Mouse (Mus musculus) neural tube, embryonic 13.5 days (tissue): Measurements from ENCODE around the gene Ogt. TPM values are rescaled to one million over a fixed set of nuclear protein-coding genes. Genes with fewer than 3 reads are reported as not detected.

Experiments
- ATAC-seq: fragments of 200-750 bp; cut with Nextera tagmentation; 2 replicates; pipeline ENCODE4 v1.8.0; 2017; ENCODE audit warnings: low read depth, mild to moderate bottlenecking, moderate TSS enrichment, moderate library complexity
- H3K27ac ChIP-seq: fragments of 300-500 bp; sonication (generic); replicated peaks from 2 replicates; pipeline ENCODE4 v1.5.1; 2015; ENCODE audit warnings: moderate library complexity, mild to moderate bottlenecking, inconsistent platforms
- H3K27me3 ChIP-seq: fragments of 300-500 bp; sonication (generic); 2 replicates; pipeline ENCODE4 v1.6.1; 2015; ENCODE audit warnings: mild to moderate bottlenecking, inconsistent platforms
- H3K36me3 ChIP-seq: fragments of 300-500 bp; sonication (generic); 2 replicates; pipeline ENCODE4 v1.6.1; 2015; ENCODE audit warnings: mild to moderate bottlenecking, inconsistent platforms
- H3K4me1 ChIP-seq: fragments of 300-500 bp; sonication (generic); replicated peaks from 2 replicates; pipeline ENCODE4 v1.6.1; 2015; ENCODE audit warnings: inconsistent platforms
- H3K4me2 ChIP-seq: fragments of 300-500 bp; sonication (generic); 2 replicates; pipeline ENCODE4 v1.6.1; 2015; ENCODE audit warnings: inconsistent platforms, mild to moderate bottlenecking, moderate library complexity
- H3K4me3 ChIP-seq: fragments of 300-500 bp; sonication (generic); 2 replicates; pipeline ENCODE4 v1.5.1; 2015; ENCODE audit warnings: mild to moderate bottlenecking, inconsistent platforms
- H3K9ac ChIP-seq: fragments of 300-500 bp; sonication (generic); 2 replicates; pipeline ENCODE4 v1.6.1; 2015; ENCODE audit warnings: moderate library complexity, mild to moderate bottlenecking, inconsistent platforms
- H3K9me3 ChIP-seq: fragments of 300-500 bp; sonication (generic); 2 replicates; pipeline ENCODE4 v1.6.1; 2016; ENCODE audit warnings: inconsistent platforms
- whole genome bisulfite sequencing: fragments of 180-500 bp; shearing (Covaris S2); methylation state at CpG from one replicate; pipeline ENCODE4 v1.1.7; 2015; 5-methylcytosine and 5-hydroxymethylcytosine counted together
- polyA plus RNA-seq: library from polyadenylated mRNA; unstranded; fragments of >200 nt; fragmentation: Nextera tagmentation; extraction: Ambion mirVana; gene quantifications from 2 replicates; pipeline ENCODE4 v1.2.1, GENCODE M21; 2015

The Ogt gene
- 180 and 215 TPM in 2 replicates for polyA plus RNA-seq

GRCm38 (mm10) chrX:101639741-101640166 is at the start of gene Ogt:
Ogt (plus strand) TSS chrX:101640060.
- H3K9ac ChIP-seq, result peak within 1 kb of the TSS; percentile 88

GRCm38 (mm10) chrX:101616183-101616582 is 23.7 kb upstream of the Ogt start:
- 85% methylated on average over 3 of the region's 3 CpGs for WGBS
- no peaks in the 10 kb centered on the region for H3K9me3 ChIP-seq
- no peak overlapping the region for H3K27ac ChIP-seq
- no peak overlapping the region for H3K4me3 ChIP-seq
- peaks cover 4% of the 10 kb centered on the region; the same call in 1 of the 2 replicates for H3K27me3 ChIP-seq
- H3K36me3 ChIP-seq, result no peaks in the 10 kb centered on the region
- no peak overlapping the region for H3K4me2 ChIP-seq
- H3K9ac ChIP-seq, result no peak overlapping the region
- no peak for ATAC-seq
- H3K4me1 ChIP-seq, result no peaks in the 10 kb centered on the region

More at GRCm38 (mm10) chrX:101639741-101640166, at the start of gene Ogt:
- Histone ChIP-seq H3K27ac (peak within 1 kb of the TSS; percentile 91), H3K9me3 (no peaks in the 10 kb centered on the region), H3K36me3 (peaks cover 2% of the 10 kb centered on the region; the same call in 1 of the 2 replicates), H3K4me3 (peak within 1 kb of the TSS; percentile 70), H3K4me1 (peaks cover 10% of the 10 kb centered on the region), H3K4me2 (peak within 1 kb of the TSS; percentile 67), H3K27me3 (peaks cover 22% of the 10 kb centered on the region)
- peak; percentile 94 for ATAC-seq
- 19% methylated on average over 23 of the region's 24 CpGs for WGBS

- no peak overlapping the region for H3K4me2 ChIP-seq
- H3K9me3 ChIP-seq, result no peaks in the 10 kb centered on the region
- no peaks in the 10 kb centered on the region for H3K27me3 ChIP-seq
- H3K4me3 ChIP-seq, result no peak overlapping the region
- H3K4me1 ChIP-seq, result no peaks in the 10 kb centered on the region
- no peak for ATAC-seq
- H3K9ac ChIP-seq, result no peak overlapping the region
- no peaks in the 10 kb centered on the region for H3K36me3 ChIP-seq
- 84% methylated on average over 10 of the region's 10 CpGs for WGBS
- H3K27ac ChIP-seq, result no peak overlapping the region
These were observed 22.0 kb upstream of the Ogt start for GRCm38 (mm10) chrX:101617889-101618288.

GRCm38 (mm10) chrX:101620317-101620716 is 19.5 kb upstream of the Ogt start:
- Histone ChIP-seq H3K27ac (0 out of 2 replicates have a peak overlapping the region, but pooled peaks have one; percentile 42), H3K4me2 (no peak overlapping the region), H3K4me3 (no peak overlapping the region), H3K27me3 (no peaks in the 10 kb centered on the region), H3K4me1 (no peaks in the 10 kb centered on the region), H3K9me3 (no peaks in the 10 kb centered on the region), H3K36me3 (no peaks in the 10 kb centered on the region), H3K9ac (no peak overlapping the region)
- ATAC-seq, result peak; percentile 65
- WGBS, result 52% methylated on average over 6 of the region's 6 CpGs

GRCm38 (mm10) chrX:101622539-101622938 is 17.3 kb upstream of the Ogt start:
- H3K4me2 ChIP-seq, result no peak overlapping the region
- H3K27ac ChIP-seq, result no peak overlapping the region
- 55% methylated on average over 3 of the region's 3 CpGs for WGBS
- no peaks in the 10 kb centered on the region for H3K27me3 ChIP-seq
- no peaks in the 10 kb centered on the region for H3K9me3 ChIP-seq
- no peaks in the 10 kb centered on the region for H3K4me1 ChIP-seq
- no peak overlapping the region for H3K9ac ChIP-seq
- ATAC-seq, result no peak
- no peak overlapping the region for H3K4me3 ChIP-seq
- H3K36me3 ChIP-seq, result no peaks in the 10 kb centered on the region

- H3K36me3 ChIP-seq, result no peaks in the 10 kb centered on the region
- H3K4me1 ChIP-seq, result no peaks in the 10 kb centered on the region
- no peaks in the 10 kb centered on the region for H3K9me3 ChIP-seq
- no peak overlapping the region for H3K4me2 ChIP-seq
- 33% methylated on average over 7 of the region's 9 CpGs for WGBS
- H3K4me3 ChIP-seq, result no peak overlapping the region
- no peak for ATAC-seq
- no peak overlapping the region for H3K9ac ChIP-seq
- peaks cover 22% of the 10 kb centered on the region for H3K27me3 ChIP-seq
- H3K27ac ChIP-seq, result no peak overlapping the region
These were observed 2.9 kb upstream of the Ogt start for GRCm38 (mm10) chrX:101636821-101637525.

- peaks cover 22% of the 10 kb centered on the region for H3K27me3 ChIP-seq
- H3K4me3 ChIP-seq, result no peak overlapping the region
- peak overlapping the region; percentile 55 for H3K4me2 ChIP-seq
- WGBS, result 19% methylated on average over 3 of the region's 3 CpGs
- H3K27ac ChIP-seq, result 0 out of 2 replicates have a peak overlapping the region, but pooled peaks have one; percentile 9
- no peak for ATAC-seq
- H3K36me3 ChIP-seq, result peaks cover under 1% of the 10 kb centered on the region; the same call in 1 of the 2 replicates
- no peak overlapping the region for H3K9ac ChIP-seq
- H3K4me1 ChIP-seq, result peaks cover 8% of the 10 kb centered on the region
- H3K9me3 ChIP-seq, result no peaks in the 10 kb centered on the region
These were observed 1.0 kb upstream of the Ogt start for GRCm38 (mm10) chrX:101638856-101639255.

GRCm38 (mm10) chrX:101639306-101639705 is 554 bp upstream of the Ogt start:
- Histone ChIP-seq H3K4me2 (peak overlapping the region; percentile 55), H3K27ac (0 out of 2 replicates have a peak overlapping the region, but pooled peaks have one; percentile 9), H3K4me1 (peaks cover 10% of the 10 kb centered on the region), H3K9me3 (no peaks in the 10 kb centered on the region), H3K27me3 (peaks cover 22% of the 10 kb centered on the region), H3K4me3 (peak overlapping the region; percentile 70), H3K36me3 (peaks cover 2% of the 10 kb centered on the region; the same call in 1 of the 2 replicates), H3K9ac (0 out of 2 replicates have a peak overlapping the region, but pooled peaks have one; percentile 22)
- 0 out of 2 replicates have a peak, but pooled peaks have one; percentile 6 for ATAC-seq
- 19% methylated on average over 13 of the region's 13 CpGs for WGBS

GRCm38 (mm10) chrX:101640194-101641160 is 617 bp downstream of the Ogt start:
- Histone ChIP-seq H3K9me3 (no peaks in the 10 kb centered on the region), H3K27me3 (peaks cover 22% of the 10 kb centered on the region), H3K36me3 (peaks cover 2% of the 10 kb centered on the region; the same call in 1 of the 2 replicates), H3K4me1 (peaks cover 10% of the 10 kb centered on the region), H3K4me2 (peak overlapping the region; percentile 67), H3K9ac (peak overlapping the region; percentile 88), H3K27ac (peak overlapping the region; percentile 91), H3K4me3 (peak overlapping the region; percentile 70)
- peak; percentile 57 for ATAC-seq
- WGBS, result 18% methylated on average over 45 of the region's 45 CpGs

GRCm38 (mm10) chrX:101641161-101641530 is 1.3 kb downstream of the Ogt start:
- H3K4me1 ChIP-seq, result peaks cover 10% of the 10 kb centered on the region
- H3K9ac ChIP-seq, result peak overlapping the region; percentile 88
- WGBS, result 10% methylated on average over 6 of the region's 6 CpGs
- ATAC-seq, result no peak
- H3K27ac ChIP-seq, result peak overlapping the region; percentile 91
- no peaks in the 10 kb centered on the region for H3K9me3 ChIP-seq
- H3K4me2 ChIP-seq, result peak overlapping the region; percentile 67
- H3K27me3 ChIP-seq, result peaks cover 22% of the 10 kb centered on the region
- peak overlapping the region; percentile 70 for H3K4me3 ChIP-seq
- H3K36me3 ChIP-seq, result peaks cover 2% of the 10 kb centered on the region; the same call in 1 of the 2 replicates

- WGBS, result 17% methylated on average over 5 of the region's 5 CpGs
- peaks cover 2% of the 10 kb centered on the region; the same call in 1 of the 2 replicates for H3K36me3 ChIP-seq
- H3K9ac ChIP-seq, result peak overlapping the region; percentile 88
- H3K9me3 ChIP-seq, result no peaks in the 10 kb centered on the region
- H3K4me3 ChIP-seq, result peak overlapping the region; percentile 70
- no peak for ATAC-seq
- H3K27ac ChIP-seq, result no peak overlapping the region
- H3K4me1 ChIP-seq, result peaks cover 10% of the 10 kb centered on the region
- H3K4me2 ChIP-seq, result peak overlapping the region; percentile 67
- peaks cover 22% of the 10 kb centered on the region for H3K27me3 ChIP-seq
These were observed 2.2 kb downstream of the Ogt start for GRCm38 (mm10) chrX:101642091-101642490.
